Mouse (Mus musculus) kidney, postnatal 14 days (tissue): ENCODE measurements around the gene Astn2.

Experiments
- DNase-seq: peaks from one replicate; pipeline ENCODE4 v3.0.0; 2022; ENCODE audit warnings: mixed read lengths

Astn2 gene

GRCm38 (mm10) chr4:65391001-65391400 lies 1013.4 kb downstream of the Astn2 start:
- DNase-seq = peak; percentile 2

- no peak for DNase-seq
Observed at GRCm38 (mm10) chr4:65383070-65383469, 1021.3 kb downstream of the Astn2 start.

GRCm38 (mm10) chr4:65379461-65379860 lies 1025.0 kb downstream of the Astn2 start:
- no peak for DNase-seq

GRCm38 (mm10) chr4:65376571-65376970 lies 1027.8 kb downstream of the Astn2 start:
- no peak for DNase-seq

GRCm38 (mm10) chr4:65373841-65374240 lies 1030.6 kb downstream of the Astn2 start:
- no peak for DNase-seq

GRCm38 (mm10) chr4:65372731-65373130 lies 1031.7 kb downstream of the Astn2 start:
- no peak for DNase-seq

- no peak for DNase-seq
Observed at GRCm38 (mm10) chr4:65367135-65367534, 1037.3 kb downstream of the Astn2 start.

- DNase-seq = no peak
Observed at GRCm38 (mm10) chr4:65354580-65354979, 1049.8 kb downstream of the Astn2 start.

GRCm38 (mm10) chr4:65350521-65350920 lies 1053.9 kb downstream of the Astn2 start:
- DNase-seq = no peak

- no peak for DNase-seq
Observed at GRCm38 (mm10) chr4:65341766-65342165, 1062.6 kb downstream of the Astn2 start.

GRCm38 (mm10) chr4:65333718-65334117 lies 1070.7 kb downstream of the Astn2 start:
- peak; percentile 28 for DNase-seq
